In genomic region chr2:125809551-125809950, GRCm38 (mm10) we compare ENCODE assay signal across 14 mouse cellular contexts. TPM values are rescaled to one million over a fixed set of nuclear protein-coding genes. Genes with fewer than 3 reads are reported as not detected.
DNase-seq lines count a peak whose midpoint lies in the region.
"Had no signal": no experiment of that assay in that cellular context is flagged by ENCODE, and none has a peak within 500 bp of the region (broad histone marks: within the 10 kb centered on the region; RNA-seq: fewer than 3 reads in every experiment).

No protein-coding gene starts in this region.

- intact Hi-C loops in left cerebral cortex, postnatal 14 days (cut with DNase I) = no loop called here
- intact Hi-C loops in gastrocnemius, postnatal 14 days (cut with DNase I; ENCODE audit: low total_unique reads) = no loop called here

- peak; percentile 25 for DNase-seq in embryo, embryonic 11 days
- DNase-seq in embryo, embryonic 10.5 days (ENCODE audit: low spot score) = no peak
- peak; percentile 90 for DNase-seq in brain, adult 2 months (ENCODE audit: low read depth, low spot score)
- peak; percentile 67 for DNase-seq in layer of hippocampus, adult 11-12 months (ENCODE audit: low spot score)
- DNase-seq in left cerebral cortex, postnatal 14 days (ENCODE audit: low spot score in 2 of 2) = peak; percentile 55 to 61
- no peak for DNase-seq in urinary bladder, postnatal 36 days (ENCODE audit: low spot score in 2 of 2)
- no peak for DNase-seq in gastrocnemius, postnatal 14 days
- DNase-seq in natural killer cell, adult 2 months (ENCODE audit: low spot score in 2 of 2) = no peak
- DNase-seq: adrenal gland, postnatal 36 days; cerebellum, adult 11 months; heart, adult 18-20 months; heart, postnatal 36 days; kidney, postnatal 36 days; lung, embryonic 14.5 days had no signal

RNA-seq across cellular contexts. Expression of gene Secisbp2l, which starts 26.9 kb away (rescaled TPM):
- 100 to 1,000 TPM; 115 to 117 TPM for total RNA-seq in left cerebral cortex, postnatal 14 days (2021)
- total RNA-seq in gastrocnemius, postnatal 14 days (2021) = 10 to 100 TPM; 19.1 to 38.8 TPM

RNA-seq across cellular contexts. Expression of gene Galk2, which starts 49.4 kb away (rescaled TPM):
- total RNA-seq in left cerebral cortex, postnatal 14 days (2021) = 10 to 100 TPM; 24.7 to 26.4 TPM
- total RNA-seq in gastrocnemius, postnatal 14 days (2021) = 1 to 10 TPM; 8.1 to 8.6 TPM

RNA-seq across cellular contexts. Expression of gene Cops2, which starts 49.4 kb away (rescaled TPM):
- 10 to 100 TPM; 90.5 to 91.6 TPM for total RNA-seq in left cerebral cortex, postnatal 14 days (2021)
- 10 to 100 TPM; 88.8 to 94.1 TPM for total RNA-seq in gastrocnemius, postnatal 14 days (2021)

Comparison
In these comparisons a context has a peak if more than half of its experiments do, and no peak if none do; other contexts are left out.
1. DNase-seq: peak in embryo, embryonic 11 days (single experiment), brain, adult 2 months (single experiment), layer of hippocampus, adult 11-12 months (single experiment) and left cerebral cortex, postnatal 14 days (2 of 2); none in embryo, embryonic 10.5 days (single experiment), urinary bladder, postnatal 36 days (0 of 2), gastrocnemius, postnatal 14 days (single experiment) and natural killer cell, adult 2 months (0 of 2).